Mouse (Mus musculus) ES-Bruce4 (cell line): ENCODE measurements at regions not wholly inside any gene's neighbourhood (a gene's known extent, or its start where the extent isn't known, plus 50 kb on each side); places are given as distances from the start of the nearest gene placed in this dataset.

ENCODE experiments used
- H3K27ac ChIP-seq: 2 replicates; pipeline ENCODE4 v1.5.1; 2012; ENCODE audit warnings: low read length, inconsistent platforms; ENCODE audit not compliant: insufficient read depth
- H3K27me3 ChIP-seq: 2 replicates; pipeline ENCODE4 v1.6.1; 2012; ENCODE audit warnings: mild to moderate bottlenecking, low read length, inconsistent platforms; ENCODE audit not compliant: control insufficient read depth, poor library complexity, insufficient read depth, severe bottlenecking
- H3K36me3 ChIP-seq: 2 replicates; pipeline ENCODE4 v1.6.1; 2012; ENCODE audit warnings: inconsistent platforms, mild to moderate bottlenecking, low read length, moderate library complexity; ENCODE audit not compliant: control insufficient read depth, poor library complexity, insufficient read depth, severe bottlenecking
- H3K4me1 ChIP-seq: one replicate; pipeline ENCODE4 v1.8.1; 2011; ENCODE audit warnings: low read length; ENCODE audit not compliant: control insufficient read depth, insufficient read depth
- H3K4me3 ChIP-seq: 2 replicates; pipeline ENCODE4 v1.5.1; 2011; ENCODE audit warnings: low read depth, mild to moderate bottlenecking, low read length
- H3K9ac ChIP-seq: 2 replicates; pipeline ENCODE4 v1.6.1; 2012; ENCODE audit warnings: low read depth, mild to moderate bottlenecking, inconsistent platforms; ENCODE audit not compliant: poor library complexity, severe bottlenecking
- H3K9me3 ChIP-seq: replicated peaks from 2 replicates; pipeline ENCODE4 v1.6.1; 2012; ENCODE audit warnings: mild to moderate bottlenecking, low read length, inconsistent platforms; ENCODE audit not compliant: control insufficient read depth, poor library complexity, insufficient read depth, severe bottlenecking
- CTCF ChIP-seq: IDR thresholded peaks from one replicate; pipeline ENCODE4 v1.8.1; 2011; ENCODE audit warnings: low read depth, low read length
- EP300 ChIP-seq: IDR thresholded peaks from 2 replicates; pipeline ENCODE4 v1.6.1; 2011; ENCODE audit warnings: low read depth, low read length; ENCODE audit not compliant: insufficient read depth
- POLR2A ChIP-seq: IDR thresholded peaks from one replicate; pipeline ENCODE4 v1.8.1; 2011; ENCODE audit warnings: low read length; ENCODE audit not compliant: insufficient read depth

DNA sequence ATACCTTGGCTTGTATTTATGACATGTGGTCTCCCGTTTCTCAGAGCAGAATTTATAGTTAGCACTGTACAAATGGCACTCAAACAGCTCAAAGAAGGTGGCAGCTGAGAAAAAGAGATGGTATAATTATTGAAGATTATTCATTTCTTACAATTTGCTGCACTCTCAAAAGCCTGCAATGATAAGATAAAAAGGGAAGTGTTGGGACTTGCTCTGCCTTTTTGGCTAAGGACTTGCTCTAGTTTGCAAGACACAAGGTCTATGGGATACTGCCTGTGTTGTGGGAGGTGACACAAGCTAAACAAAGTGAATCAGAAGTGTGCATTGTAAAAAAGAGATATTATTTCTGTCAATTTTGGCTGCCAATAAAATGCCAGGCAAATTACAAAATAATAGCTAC lies 340.2 kb upstream of the Pik3r1 start:
- Histone ChIP-seq H3K9me3 (no peaks in the 10 kb centered on the region), H3K9ac (no peak overlapping the region), H3K4me3 (no peak overlapping the region), H3K36me3 (no peaks in the 10 kb centered on the region), H3K27me3 (no peaks in the 10 kb centered on the region), H3K4me1 (peaks cover 1% of the 10 kb centered on the region), H3K27ac (no peak overlapping the region)
- TF ChIP-seq CTCF (no peak), POLR2A (no peak), EP300 (no peak)

DNA sequence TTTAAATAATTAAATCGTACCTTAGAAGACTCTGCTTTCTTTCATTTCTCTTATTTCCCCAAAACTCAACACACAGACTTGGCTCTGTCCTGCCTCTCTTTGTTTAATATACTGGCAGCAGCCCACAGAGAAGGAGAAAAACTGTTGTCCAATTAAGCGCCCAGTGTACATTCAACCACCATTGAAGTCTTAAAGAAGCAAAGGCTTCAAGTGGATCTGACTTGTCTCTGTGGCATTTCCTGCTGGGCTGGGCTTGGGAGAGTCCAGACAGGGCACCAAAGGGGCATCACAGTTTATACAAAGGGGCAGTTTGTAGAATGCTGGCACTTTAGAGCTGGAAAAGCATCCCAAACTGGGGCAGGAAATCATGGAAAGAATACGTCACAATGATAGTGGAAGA lies 340.9 kb upstream of the Pik3r1 start:
- Histone ChIP-seq H3K27me3 (no peaks in the 10 kb centered on the region), H3K4me1 (peaks cover 1% of the 10 kb centered on the region), H3K27ac (no peak overlapping the region), H3K4me3 (no peak overlapping the region), H3K9ac (no peak overlapping the region), H3K9me3 (no peaks in the 10 kb centered on the region), H3K36me3 (no peaks in the 10 kb centered on the region)
- TF ChIP-seq POLR2A (no peak), CTCF (no peak), EP300 (no peak)

DNA sequence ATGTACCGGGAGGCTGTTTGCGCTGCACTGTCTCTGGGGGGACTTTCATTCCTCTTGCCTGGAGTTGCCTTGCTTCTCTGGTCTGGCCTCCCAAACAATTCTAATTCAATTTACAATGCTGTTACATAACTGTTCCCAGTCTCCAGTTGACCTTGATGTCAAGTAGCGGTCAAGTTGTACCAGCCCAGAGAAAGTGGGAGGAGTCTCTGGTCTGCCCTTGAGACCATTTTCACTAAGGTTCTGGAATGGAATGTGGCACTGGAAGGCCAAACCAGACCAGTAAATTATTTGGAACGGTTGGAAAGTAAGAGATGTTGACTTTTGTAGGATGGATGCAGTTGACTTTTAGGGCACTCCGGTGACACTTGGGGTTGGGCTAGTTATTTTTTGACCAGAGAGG lies 345.9 kb upstream of the Pik3r1 start:
- no peak overlapping the region for H3K4me3 ChIP-seq
- no peaks in the 10 kb centered on the region for H3K9me3 ChIP-seq
- H3K27ac ChIP-seq, result no peak overlapping the region
- no peaks in the 10 kb centered on the region for H3K4me1 ChIP-seq
- no peaks in the 10 kb centered on the region for H3K27me3 ChIP-seq
- H3K36me3 ChIP-seq, result no peaks in the 10 kb centered on the region
- no peak overlapping the region for H3K9ac ChIP-seq
- TF ChIP-seq EP300, result no peak
- no peak for TF ChIP-seq POLR2A
- no peak for TF ChIP-seq CTCF

DNA sequence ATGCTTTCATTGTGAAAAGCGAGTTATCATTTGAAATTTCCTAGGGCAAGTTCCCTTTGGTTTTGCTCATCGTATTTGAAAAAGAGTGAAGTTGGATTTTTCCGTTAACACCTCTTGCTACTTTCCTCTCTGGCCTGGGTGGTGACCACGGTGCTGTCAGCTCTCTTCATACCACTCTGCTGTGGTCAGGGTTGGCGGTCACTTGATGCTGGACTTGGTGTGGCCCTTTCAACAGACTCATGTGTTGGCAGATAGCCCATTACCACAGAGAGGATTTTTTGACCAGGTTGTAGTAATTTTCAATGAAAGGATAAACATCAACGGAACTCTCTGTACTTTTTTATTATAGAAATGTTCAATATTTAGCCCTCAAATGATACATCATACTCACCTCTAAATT lies 354.3 kb upstream of the Pik3r1 start:
- H3K9me3 ChIP-seq, result no peaks in the 10 kb centered on the region
- H3K27me3 ChIP-seq, result no peaks in the 10 kb centered on the region
- no peak overlapping the region for H3K9ac ChIP-seq
- no peak for TF ChIP-seq CTCF
- TF ChIP-seq POLR2A, result no peak
- TF ChIP-seq EP300, result no peak
- H3K4me3 ChIP-seq, result no peak overlapping the region
- H3K27ac ChIP-seq, result no peak overlapping the region
- no peaks in the 10 kb centered on the region for H3K36me3 ChIP-seq
- no peaks in the 10 kb centered on the region for H3K4me1 ChIP-seq

DNA sequence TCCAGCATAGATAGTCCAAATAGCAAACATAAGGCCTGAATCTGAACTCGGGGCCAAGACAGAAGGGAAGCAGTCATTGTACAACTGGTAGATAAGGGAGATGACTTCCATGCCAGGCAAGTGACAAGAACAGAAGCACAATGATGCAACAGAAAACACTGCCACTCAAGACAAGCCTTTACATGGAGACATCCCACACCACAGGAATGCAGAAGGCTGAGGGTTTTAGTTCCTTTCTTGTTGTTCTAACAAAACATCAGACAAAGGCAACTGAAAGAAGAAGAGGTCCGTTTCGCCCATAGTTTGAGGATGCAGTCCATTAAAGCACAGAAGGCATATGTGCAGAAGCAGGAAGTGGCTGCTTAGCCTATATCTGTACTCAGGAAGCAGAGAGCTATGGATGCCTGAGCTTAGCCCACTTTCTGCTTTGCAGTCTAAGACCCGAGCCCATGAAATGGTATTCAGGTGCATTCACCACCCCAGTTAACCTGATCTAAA lies 360.0 kb upstream of the Pik3r1 start:
- H3K36me3 ChIP-seq, result no peaks in the 10 kb centered on the region
- no peak overlapping the region for H3K27ac ChIP-seq
- H3K9ac ChIP-seq, result no peak overlapping the region
- TF ChIP-seq POLR2A (no peak), CTCF (no peak), EP300 (no peak)
- H3K4me1 ChIP-seq, result no peaks in the 10 kb centered on the region
- no peak overlapping the region for H3K4me3 ChIP-seq
- H3K27me3 ChIP-seq, result no peaks in the 10 kb centered on the region
- no peaks in the 10 kb centered on the region for H3K9me3 ChIP-seq

DNA sequence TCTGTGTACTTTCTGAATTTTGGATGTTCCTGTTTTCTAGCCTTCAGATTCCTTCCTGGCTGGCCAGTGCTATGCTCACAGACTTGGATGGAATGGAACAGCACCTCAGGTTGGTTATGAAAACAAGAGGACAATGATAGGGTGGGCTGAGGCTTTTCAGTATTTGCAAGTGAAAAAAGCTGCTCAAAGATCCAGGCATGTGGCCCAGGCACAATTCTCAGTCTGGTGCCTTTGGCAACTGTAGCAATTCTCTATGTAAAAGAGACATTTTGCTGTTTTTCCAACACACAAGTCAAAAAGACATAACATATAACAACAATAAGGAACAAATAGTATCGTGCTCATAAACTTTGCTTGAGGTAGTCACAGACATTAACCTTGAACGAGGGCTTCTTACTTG lies 363.4 kb upstream of the Pik3r1 start:
- Histone ChIP-seq H3K36me3 (no peaks in the 10 kb centered on the region), H3K4me3 (no peak overlapping the region), H3K27ac (no peak overlapping the region), H3K9me3 (no peaks in the 10 kb centered on the region), H3K9ac (no peak overlapping the region), H3K27me3 (no peaks in the 10 kb centered on the region), H3K4me1 (no peaks in the 10 kb centered on the region)
- no peak for TF ChIP-seq EP300
- no peak for TF ChIP-seq POLR2A
- no peak for TF ChIP-seq CTCF

DNA sequence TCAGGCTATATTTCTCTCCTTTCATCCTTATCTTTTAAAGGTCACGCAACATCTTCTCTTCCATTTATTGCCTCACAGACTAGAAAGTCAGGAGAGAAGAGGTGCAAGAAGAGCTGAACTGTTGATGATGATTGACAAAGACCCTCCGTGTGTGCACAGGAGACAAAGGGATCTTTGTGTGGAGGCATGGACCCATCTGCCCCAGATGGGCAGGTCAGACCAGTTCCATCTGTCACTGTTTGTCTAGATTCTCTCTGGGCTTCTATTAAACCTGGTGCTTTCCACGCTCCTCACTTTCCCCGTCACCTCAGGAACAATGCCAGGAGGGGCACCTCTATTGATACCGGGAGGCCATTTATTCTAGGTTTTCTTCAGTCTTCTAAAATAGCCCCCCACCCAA lies 364.1 kb upstream of the Pik3r1 start:
- H3K36me3 ChIP-seq, result no peaks in the 10 kb centered on the region
- no peak overlapping the region for H3K27ac ChIP-seq
- no peaks in the 10 kb centered on the region for H3K27me3 ChIP-seq
- no peak for TF ChIP-seq CTCF
- 0 out of 2 replicates have a peak, but pooled peaks have one; percentile 68 for TF ChIP-seq EP300
- H3K4me3 ChIP-seq, result no peak overlapping the region
- H3K9ac ChIP-seq, result no peak overlapping the region
- H3K9me3 ChIP-seq, result no peaks in the 10 kb centered on the region
- H3K4me1 ChIP-seq, result no peaks in the 10 kb centered on the region
